Mouse (Mus musculus) liver, embryonic 14 days (tissue): ENCODE measurements around the gene Uhrf2. TPM values are rescaled to one million over a fixed set of nuclear protein-coding genes. Genes with fewer than 3 reads are reported as not detected.

Experiments used
- polyA plus RNA-seq: library from polyadenylated mRNA; depleted of rRNA; stranded (reverse); fragments of >200 nt; gene quantifications from 2 replicates; pipeline ENCODE4 v1.2.3, GENCODE M21; 2012; rRNA removed

The Uhrf2 gene
- 36.4 and 41.3 TPM in 2 replicates for polyA plus RNA-seq

DNA sequence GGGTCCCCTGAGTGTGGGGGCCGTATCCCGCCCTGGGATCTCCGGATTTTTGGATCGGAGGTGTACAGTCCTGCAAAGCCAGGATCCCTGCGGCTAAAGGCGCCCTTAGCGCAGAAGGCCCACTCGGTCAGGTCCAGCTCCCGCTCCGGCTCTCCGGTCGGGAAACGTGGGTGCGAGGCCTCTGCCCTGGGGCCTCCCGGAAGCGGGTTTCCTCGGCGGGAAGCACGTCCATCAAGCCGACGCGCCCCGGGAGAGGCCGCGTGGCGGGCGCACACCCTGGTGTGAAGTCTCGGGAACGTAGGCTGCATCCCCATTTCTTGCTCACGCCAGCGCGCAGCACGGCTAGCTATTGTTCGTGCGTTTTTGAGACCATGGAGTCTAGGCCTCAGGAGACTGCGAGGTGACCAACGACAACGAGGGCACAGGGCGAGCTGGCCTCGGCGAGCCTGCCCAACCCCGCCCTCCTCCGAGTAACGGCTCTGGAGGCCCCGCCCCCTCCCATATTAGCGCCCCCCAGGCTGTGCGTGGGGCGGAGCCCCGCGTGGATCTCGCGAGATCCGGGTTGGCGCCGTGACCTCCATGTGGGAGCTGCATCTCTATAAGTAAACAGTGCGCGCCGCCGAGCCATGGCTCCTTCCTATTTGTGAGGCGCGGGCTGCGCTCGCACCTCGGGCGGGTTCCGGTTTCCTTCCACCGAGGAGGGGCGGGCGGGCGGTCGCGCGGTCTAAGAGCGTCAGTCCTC is at the start of gene Uhrf2:
Uhrf2 (plus strand) TSS at position 620 of the 742 bp plus-strand sequence.

DNA sequence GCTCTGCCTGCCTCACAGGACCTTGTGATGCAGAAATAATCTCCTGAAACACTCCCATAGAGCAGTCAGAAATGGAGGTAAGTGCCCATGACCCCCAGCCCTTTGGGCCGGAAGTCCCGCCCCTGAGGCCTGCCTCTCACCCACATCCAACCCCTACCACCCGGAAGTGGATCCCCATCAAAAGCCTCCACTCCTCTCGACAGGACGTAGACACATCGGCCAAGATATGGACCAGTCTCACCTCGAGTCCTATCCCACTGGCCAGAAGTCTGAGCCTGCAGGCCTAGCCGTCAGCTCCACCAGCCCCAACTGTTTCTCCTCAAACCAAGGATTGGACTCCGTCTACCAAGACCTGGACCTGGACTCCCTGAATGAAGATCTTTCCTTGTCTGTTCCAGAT is 26.7 kb upstream of the Uhrf2 start, which contains the start of gene Trpd52l3:
Trpd52l3 (plus strand) TSS at position 170 of the 400 bp plus-strand sequence.

Other genes starting within 250 kb of the Uhrf2 start
- gene 9930021J03Rik, start 224.5 kb upstream of the Uhrf2 start, polyA plus RNA-seq, result 4.1 and 4.6 TPM in 2 replicates
- 4.3 and 5.4 TPM in 2 replicates for gene Ranbp6, start 217.5 kb upstream of the Uhrf2 start, polyA plus RNA-seq
- 0.51 and 0.61 TPM in 2 replicates for gene Il33, start 105.4 kb upstream of the Uhrf2 start, polyA plus RNA-seq
- not detected in 2 replicates for gene Trpd52l3, start 26.7 kb upstream of the Uhrf2 start, polyA plus RNA-seq
- 22.4 and 24.6 TPM in 2 replicates for gene Gldc, start 144.9 kb downstream of the Uhrf2 start, polyA plus RNA-seq
- 0.79 and 0.93 TPM in 2 replicates for gene Mbl2, start 202.4 kb downstream of the Uhrf2 start, polyA plus RNA-seq